Mouse (Mus musculus) testis, adult 2 months (tissue): ENCODE measurements around the gene Rhou.

ENCODE experiments used
- CTCF ChIP-seq: fragments of 200-500 bp; IDR thresholded peaks from 2 replicates; pipeline ENCODE4 v1.5.1; 2012; ENCODE audit warnings: low read depth, mild to moderate bottlenecking, inconsistent platforms, low read length, moderate library complexity; ENCODE audit not compliant: control insufficient read depth, insufficient read depth, insufficient replicate concordance
- POLR2A ChIP-seq: fragments of 200-500 bp; IDR thresholded peaks from 2 replicates; pipeline ENCODE4 v1.6.1; 2012; ENCODE audit warnings: low read depth, mild to moderate bottlenecking, inconsistent platforms, low read length, moderate library complexity; ENCODE audit not compliant: control insufficient read depth

DNA sequence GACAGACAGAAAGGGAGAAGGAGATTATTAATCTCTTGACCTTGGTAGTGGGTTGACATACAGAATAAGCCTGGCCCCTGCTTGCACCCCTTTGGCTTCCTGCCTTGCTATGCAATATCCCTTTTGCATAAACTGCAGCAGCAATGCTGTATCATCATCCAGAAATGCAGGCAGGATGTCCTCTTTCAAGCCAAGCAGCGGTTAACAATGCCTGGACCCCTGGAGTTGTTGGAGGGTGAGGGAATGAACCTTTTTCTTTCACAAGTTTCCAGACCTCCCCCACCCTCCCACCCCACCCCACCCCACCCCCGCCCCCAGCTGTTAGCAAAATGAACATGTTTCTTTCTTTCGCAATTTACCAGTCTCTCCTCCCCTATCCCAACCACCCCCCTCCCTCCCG is 15.0 kb downstream of the Rhou start:
- TF ChIP-seq CTCF (no peak), POLR2A (no peak)
